In the genomic region with DNA sequence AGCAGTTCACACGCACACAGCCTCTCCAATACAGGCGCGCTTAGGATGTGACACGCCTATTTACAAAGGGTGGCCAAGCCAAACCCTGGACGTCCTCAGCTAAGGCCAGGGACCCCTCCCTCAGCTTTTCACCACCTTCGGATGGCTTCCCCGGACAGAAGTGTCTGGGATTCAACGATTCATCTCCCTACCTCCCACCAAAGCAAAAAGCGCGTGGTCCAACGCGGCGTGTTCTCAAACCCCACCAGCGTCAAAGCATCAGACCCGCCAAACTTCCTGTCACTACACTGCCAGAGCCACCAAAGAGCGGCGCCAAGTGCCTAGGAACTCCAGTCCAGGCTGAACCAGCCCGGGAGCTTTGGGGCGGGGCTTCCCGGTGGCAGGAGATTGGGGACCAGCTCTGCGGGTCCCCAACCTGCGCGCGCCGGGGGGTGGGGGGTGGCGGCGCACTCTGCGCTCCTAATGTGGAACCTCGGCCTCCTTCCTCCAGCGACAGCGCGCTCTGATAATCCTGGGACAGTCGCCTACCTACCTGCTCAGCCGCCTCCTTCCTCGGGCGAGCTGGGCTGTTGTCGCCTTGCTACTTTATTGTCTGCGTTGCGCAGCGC, we compare ENCODE assay signal across 8 mouse cellular contexts. TPM values are rescaled to one million over a fixed set of nuclear protein-coding genes. Genes with fewer than 3 reads are reported as not detected.
DNase-seq lines count a peak whose midpoint lies in the region; ATAC-seq and TF ChIP-seq lines count a peak whose summit lies in the region.

No protein-coding gene starts in this region.

- no peaks in the 10 kb centered on the region for H3K36me3 ChIP-seq in E14TG2a.4 (ENCODE audit: insufficient read depth, low read length)
- no peaks in the 10 kb centered on the region for H3K36me3 ChIP-seq in forebrain, embryonic 10.5 days (replicated peaks)
- H3K36me3 ChIP-seq in heart, embryonic 15.5 days = no peaks in the 10 kb centered on the region
- H3K36me3 ChIP-seq in kidney, embryonic 16.5 days (ENCODE audit: insufficient read depth, low read length) = no peaks in the 10 kb centered on the region
- H3K36me3 ChIP-seq in liver, embryonic 13.5 days = no peaks in the 10 kb centered on the region
- H3K36me3 ChIP-seq in neural tube, embryonic 13.5 days = no peaks in the 10 kb centered on the region

- DNase-seq in brain, adult 2 months (ENCODE audit: low read depth, low spot score) = peak; percentile 68
- DNase-seq in forebrain, embryonic 10.5 days (ENCODE audit: extremely low spot score, low spot score) = peak; percentile 74
- no peak for DNase-seq in liver, embryonic 13.5 days

- ATAC-seq in heart, embryonic 15.5 days (replicated peaks; ENCODE audit: insufficient number of reproducible peaks, insufficient read depth, low FRiP score, low read depth) = peak; percentile 64
- ATAC-seq in kidney, embryonic 16.5 days (ENCODE audit: low FRiP score, low TSS enrichment) = peak; percentile 77
- ATAC-seq in liver, embryonic 13.5 days (ENCODE audit: low read depth) = no peak
- ATAC-seq in neural tube, embryonic 13.5 days (ENCODE audit: low read depth) = peak; percentile 83
- ATAC-seq in CD4-positive, CD25-positive, alpha-beta regulatory T cell, adult 4 months = no peak

- H3K9me3 ChIP-seq in E14TG2a.4 (ENCODE audit: low read length) = no peaks in the 10 kb centered on the region
- no peaks in the 10 kb centered on the region for H3K9me3 ChIP-seq in forebrain, embryonic 10.5 days
- H3K9me3 ChIP-seq in heart, embryonic 15.5 days (replicated peaks) = no peaks in the 10 kb centered on the region
- no peaks in the 10 kb centered on the region for H3K9me3 ChIP-seq in kidney, embryonic 16.5 days (ENCODE audit: low read length)
- no peaks in the 10 kb centered on the region for H3K9me3 ChIP-seq in liver, embryonic 13.5 days (replicated peaks)
- no peaks in the 10 kb centered on the region for H3K9me3 ChIP-seq in neural tube, embryonic 13.5 days

- peak overlapping the region; percentile 98 for H3K4me2 ChIP-seq in heart, embryonic 15.5 days
- peak overlapping the region; percentile 97 for H3K4me2 ChIP-seq in kidney, embryonic 16.5 days (replicated peaks; ENCODE audit: low read depth, low read length)
- H3K4me2 ChIP-seq in liver, embryonic 13.5 days = peak overlapping the region; percentile 66
- H3K4me2 ChIP-seq in neural tube, embryonic 13.5 days = peak overlapping the region; percentile 75

- H3K9ac ChIP-seq in heart, embryonic 15.5 days = peak overlapping the region; percentile 63
- H3K9ac ChIP-seq in kidney, embryonic 16.5 days (replicated peaks; ENCODE audit: low read length) = peak overlapping the region; percentile 69
- no peak overlapping the region for H3K9ac ChIP-seq in liver, embryonic 13.5 days
- H3K9ac ChIP-seq in neural tube, embryonic 13.5 days = peak overlapping the region; percentile 88

- peaks cover 23% of the 10 kb centered on the region for H3K4me1 ChIP-seq in E14TG2a.4 (replicated peaks; ENCODE audit: low read depth, low read length)
- peaks cover 35% of the 10 kb centered on the region for H3K4me1 ChIP-seq in forebrain, embryonic 10.5 days
- H3K4me1 ChIP-seq in heart, embryonic 15.5 days (replicated peaks) = peaks cover 17% of the 10 kb centered on the region
- H3K4me1 ChIP-seq in kidney, embryonic 16.5 days (ENCODE audit: insufficient read depth, low read length) = peaks cover 18% of the 10 kb centered on the region
- no peaks in the 10 kb centered on the region; the same call in 1 of the 2 replicates for H3K4me1 ChIP-seq in liver, embryonic 13.5 days (replicated peaks)
- peaks cover 41% of the 10 kb centered on the region for H3K4me1 ChIP-seq in neural tube, embryonic 13.5 days (replicated peaks)

- WGBS in forebrain, embryonic 10.5 days = under 1% methylated on average over 40 of the region's 40 CpGs
- under 1% methylated on average over 40 of the region's 40 CpGs for WGBS in heart, embryonic 15.5 days
- under 1% methylated on average over 36 of the region's 40 CpGs for WGBS in kidney, embryonic 16.5 days
- under 1% methylated on average over 40 of the region's 40 CpGs for WGBS in liver, embryonic 13.5 days (ENCODE audit: insufficient replicate concordance)
- WGBS in neural tube, embryonic 13.5 days = under 1% methylated on average over 40 of the region's 40 CpGs

- no peak for TF ChIP-seq CTCF in E14TG2a.4 (conservative IDR thresholded peaks at IDR 0.05; ENCODE audit: low read length)

- H3K27ac ChIP-seq in forebrain, embryonic 10.5 days = peak overlapping the region; percentile 92
- H3K27ac ChIP-seq in heart, embryonic 15.5 days = peak overlapping the region; percentile 62
- H3K27ac ChIP-seq in kidney, embryonic 16.5 days (ENCODE audit: low read length) = peak overlapping the region; percentile 58; the same call in 1 of the 2 replicates
- no peak overlapping the region for H3K27ac ChIP-seq in liver, embryonic 13.5 days
- H3K27ac ChIP-seq in neural tube, embryonic 13.5 days (replicated peaks) = peak overlapping the region; percentile 97

- peaks cover 34% of the 10 kb centered on the region for H3K27me3 ChIP-seq in E14TG2a.4 (ENCODE audit: insufficient read depth, low read length)
- peaks cover 35% of the 10 kb centered on the region for H3K27me3 ChIP-seq in forebrain, embryonic 10.5 days (ENCODE audit: poor library complexity, severe bottlenecking)
- peaks cover 33% of the 10 kb centered on the region for H3K27me3 ChIP-seq in heart, embryonic 15.5 days
- no peaks in the 10 kb centered on the region; the same call in 1 of the 2 replicates for H3K27me3 ChIP-seq in kidney, embryonic 16.5 days (ENCODE audit: insufficient read depth, low read length)
- peaks cover 43% of the 10 kb centered on the region for H3K27me3 ChIP-seq in liver, embryonic 13.5 days
- no peaks in the 10 kb centered on the region for H3K27me3 ChIP-seq in neural tube, embryonic 13.5 days

- peak overlapping the region; percentile 90 for H3K4me3 ChIP-seq in E14TG2a.4 (replicated peaks; ENCODE audit: low read length)
- peak overlapping the region; percentile 88 for H3K4me3 ChIP-seq in forebrain, embryonic 10.5 days
- H3K4me3 ChIP-seq in heart, embryonic 15.5 days = peak overlapping the region; percentile 67
- peak overlapping the region; percentile 68 for H3K4me3 ChIP-seq in kidney, embryonic 16.5 days (ENCODE audit: low read length)
- peak overlapping the region; percentile 52 for H3K4me3 ChIP-seq in liver, embryonic 13.5 days (replicated peaks)
- H3K4me3 ChIP-seq in neural tube, embryonic 13.5 days = peak overlapping the region; percentile 86

RNA-seq across cellular contexts. Expression of gene Frmd4b, which starts 0.6 kb away (rescaled TPM):
- 19.6 and 21.2 TPM in 2 replicates for polyA plus RNA-seq in forebrain, embryonic 10.5 days (2016; fragmentation: Nextera tagmentation; extraction: Ambion mirVana)
- polyA plus RNA-seq in heart, embryonic 15.5 days (2015; fragmentation: Nextera tagmentation; extraction: Ambion mirVana) = 12.1 and 13.8 TPM in 2 replicates
- polyA plus RNA-seq in kidney, embryonic 16.5 days (2015; fragmentation: Nextera tagmentation; extraction: Ambion mirVana) = 18.1 and 18.3 TPM in 2 replicates
- polyA plus RNA-seq in liver, embryonic 13.5 days (2015; fragmentation: Nextera tagmentation; extraction: Ambion mirVana) = 3.8 and 5.9 TPM in 2 replicates
- polyA plus RNA-seq in neural tube, embryonic 13.5 days (2015; fragmentation: Nextera tagmentation; extraction: Ambion mirVana) = 28.7 and 30.9 TPM in 2 replicates
- polyA plus RNA-seq in CD4-positive, CD25-positive, alpha-beta regulatory T cell, adult 4 months (2017; shearing (Covaris generic)) = 10 to 100 TPM; 12.0 to 12.1 TPM

Comparison
In these comparisons a context has a peak if more than half of its experiments do, and no peak if none do; other contexts are left out.
1. ATAC-seq: peak in heart, embryonic 15.5 days (single experiment), kidney, embryonic 16.5 days (single experiment) and neural tube, embryonic 13.5 days (single experiment); none in liver, embryonic 13.5 days (single experiment) and CD4-positive, CD25-positive, alpha-beta regulatory T cell, adult 4 months (single experiment).
2. Peak in every context shown above with its lines, with median percentiles within 50 percentile points of each other: H3K4me3 ChIP-seq and H3K4me2 ChIP-seq.